Mouse (Mus musculus): ENCODE measurements at regions not wholly inside any gene's neighbourhood (a gene's known extent, or its start where the extent isn't known, plus 50 kb on each side); places are given as distances from the start of the nearest gene placed in this dataset.

DNA sequence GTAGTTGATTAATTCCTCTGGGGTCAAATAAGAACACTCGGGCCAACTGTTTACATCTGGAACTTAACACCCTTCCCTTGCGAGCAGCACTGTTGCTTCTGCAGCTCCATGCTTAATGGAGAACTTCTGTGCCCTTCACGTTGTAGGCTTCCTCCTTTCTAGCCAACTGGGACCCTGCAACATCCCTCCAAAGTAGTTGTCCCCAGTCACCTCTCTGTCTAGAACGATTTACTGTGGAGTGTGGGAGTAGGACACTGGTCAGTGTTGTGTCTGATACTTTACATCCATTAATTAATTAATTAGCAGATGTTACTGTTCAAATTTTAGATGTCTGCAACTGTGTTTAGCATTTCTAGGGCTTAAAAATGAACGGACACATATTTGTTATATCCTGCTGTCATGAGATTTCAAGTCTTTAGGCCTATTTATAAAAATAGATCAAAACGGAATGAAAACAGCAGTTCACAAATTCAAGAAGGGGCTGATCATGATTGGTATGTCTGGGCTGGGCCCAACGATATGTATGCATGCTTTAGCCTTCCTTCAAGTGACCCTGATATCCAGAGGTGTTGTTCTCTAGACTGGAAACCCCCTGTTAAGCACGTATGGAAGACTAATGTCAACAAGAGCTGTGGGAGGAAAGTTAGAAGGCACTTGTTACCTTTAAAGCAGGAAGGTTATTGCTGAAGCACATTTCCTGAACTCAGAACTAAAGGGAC lies 543.6 kb upstream of the Nr5a2 start:
- ATAC-seq (replicated peaks; ENCODE audit: low FRiP score, poor library complexity, severe bottlenecking): no peak

- no peak for ATAC-seq (replicated peaks; ENCODE audit: low FRiP score, poor library complexity, severe bottlenecking)
These were observed 528.0 kb upstream of the Nr5a2 start for GRCm38 (mm10) chr1:137488226-137488625.

DNA sequence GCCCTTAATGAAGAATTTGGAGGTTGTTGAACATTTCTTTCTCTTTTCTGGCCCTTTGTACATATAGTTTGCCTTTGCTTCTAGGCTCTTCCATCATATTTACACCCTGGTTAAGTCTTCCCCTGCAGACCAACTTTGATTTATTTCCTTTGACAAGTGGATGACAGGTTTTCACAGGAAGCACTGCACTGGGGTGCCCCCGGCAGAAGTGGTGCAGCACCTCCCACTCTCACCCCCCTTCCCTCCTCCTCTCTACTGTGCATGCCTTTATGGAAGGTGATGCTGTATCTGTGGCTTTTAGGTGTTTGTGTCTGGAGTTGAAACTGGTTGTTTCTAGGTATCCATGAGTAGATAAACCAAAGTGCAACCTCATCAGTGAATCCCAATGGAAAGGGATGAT lies 518.2 kb upstream of the Nr5a2 start:
- ATAC-seq (replicated peaks; ENCODE audit: low FRiP score, poor library complexity, severe bottlenecking): no peak

DNA sequence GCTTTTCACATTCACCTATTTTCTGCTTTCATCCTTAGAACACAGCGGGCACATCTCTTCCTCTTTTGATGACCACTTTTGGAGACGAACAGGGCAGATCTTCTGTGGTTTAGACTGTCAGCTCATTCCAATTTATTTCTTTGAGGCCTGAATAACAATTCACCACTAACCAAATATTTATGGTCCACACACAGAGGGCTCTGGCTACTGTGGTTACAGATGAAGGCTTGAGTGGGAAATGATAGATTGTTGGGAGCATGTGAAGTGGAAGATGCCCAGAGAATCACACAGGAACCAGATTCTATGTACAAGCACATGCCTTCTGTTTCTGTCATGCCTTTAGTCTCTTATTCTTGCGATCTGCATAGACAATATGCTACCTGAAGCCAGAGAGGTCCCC lies 517.0 kb upstream of the Nr5a2 start:
- no peak for ATAC-seq (replicated peaks; ENCODE audit: low FRiP score, poor library complexity, severe bottlenecking)

DNA sequence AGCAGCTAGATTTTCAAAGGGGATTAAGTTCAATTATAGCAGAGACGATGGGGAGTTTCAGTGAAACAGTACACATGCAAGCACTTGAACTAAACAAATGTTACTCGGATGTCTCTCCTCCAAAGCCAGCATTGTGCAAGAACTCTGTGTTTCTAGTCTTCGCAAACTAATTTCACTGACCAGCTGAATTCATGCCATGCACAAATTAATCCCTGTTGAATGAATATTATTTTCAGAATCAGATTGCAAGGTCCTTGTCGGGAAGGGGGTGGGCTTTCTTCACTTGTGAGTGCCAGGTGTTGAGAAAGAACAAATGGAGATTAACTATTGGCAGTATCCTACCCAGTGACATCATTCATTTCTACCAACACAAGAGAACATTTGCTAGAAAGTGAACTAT lies 514.6 kb upstream of the Nr5a2 start:
- no peak for ATAC-seq (replicated peaks; ENCODE audit: low FRiP score, poor library complexity, severe bottlenecking)

- ATAC-seq (replicated peaks; ENCODE audit: low FRiP score, poor library complexity, severe bottlenecking): no peak
These were observed 513.8 kb upstream of the Nr5a2 start for GRCm38 (mm10) chr1:137473800-137474685.

GRCm38 (mm10) chr1:137464971-137465370 lies 504.7 kb upstream of the Nr5a2 start:
- ATAC-seq (replicated peaks; ENCODE audit: low FRiP score, poor library complexity, severe bottlenecking): no peak

DNA sequence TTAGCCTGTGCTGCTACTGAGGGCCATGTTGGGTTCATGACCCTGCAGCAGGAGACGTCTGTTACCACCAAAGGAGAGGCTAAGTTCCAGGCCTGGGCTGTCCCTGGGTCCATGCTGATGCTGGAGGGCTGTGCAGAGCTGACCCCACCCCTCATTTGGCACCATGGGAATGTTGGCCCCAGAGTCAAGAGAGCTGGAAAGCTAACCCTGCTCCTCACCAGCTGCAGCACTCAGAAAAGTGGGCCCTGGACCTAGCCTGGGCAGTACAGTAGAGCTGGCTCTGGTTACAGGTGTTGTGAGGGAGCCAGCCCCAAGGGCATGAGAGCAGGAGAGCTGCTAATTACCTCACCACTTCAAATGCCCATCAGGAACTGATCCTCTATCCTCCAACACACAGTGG lies 500.9 kb upstream of the Nr5a2 start:
- no peak for ATAC-seq (replicated peaks; ENCODE audit: low FRiP score, poor library complexity, severe bottlenecking)

- ATAC-seq (replicated peaks; ENCODE audit: low FRiP score, poor library complexity, severe bottlenecking): no peak
These were observed 493.4 kb upstream of the Nr5a2 start for GRCm38 (mm10) chr1:137453446-137454208.

GRCm38 (mm10) chr1:137452749-137453148 lies 492.5 kb upstream of the Nr5a2 start:
- ATAC-seq (replicated peaks; ENCODE audit: low FRiP score, poor library complexity, severe bottlenecking): no peak

- no peak for ATAC-seq (replicated peaks; ENCODE audit: low FRiP score, poor library complexity, severe bottlenecking)
These were observed 486.2 kb upstream of the Nr5a2 start for GRCm38 (mm10) chr1:137446497-137446896.

DNA sequence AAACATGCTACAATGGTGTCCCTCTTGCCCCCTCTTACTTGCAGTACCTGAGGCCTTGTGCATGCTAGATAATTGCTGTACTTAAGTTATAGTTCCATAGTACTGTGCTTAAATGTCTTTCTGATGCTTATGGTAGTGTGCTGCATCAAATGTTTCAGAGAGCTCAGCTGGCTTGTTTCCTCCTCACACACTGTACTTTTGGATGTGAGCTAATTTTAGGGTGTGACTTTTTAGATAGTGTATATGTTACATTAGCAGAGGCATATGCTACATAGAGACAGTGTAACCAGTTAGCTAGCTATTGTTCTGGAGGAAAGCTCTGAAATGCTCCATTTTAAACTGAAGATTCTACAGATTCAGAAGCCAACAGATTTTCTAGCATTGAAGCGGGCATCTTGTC lies 467.9 kb upstream of the Nr5a2 start:
- no peak for ATAC-seq (replicated peaks; ENCODE audit: low FRiP score, poor library complexity, severe bottlenecking)

DNA sequence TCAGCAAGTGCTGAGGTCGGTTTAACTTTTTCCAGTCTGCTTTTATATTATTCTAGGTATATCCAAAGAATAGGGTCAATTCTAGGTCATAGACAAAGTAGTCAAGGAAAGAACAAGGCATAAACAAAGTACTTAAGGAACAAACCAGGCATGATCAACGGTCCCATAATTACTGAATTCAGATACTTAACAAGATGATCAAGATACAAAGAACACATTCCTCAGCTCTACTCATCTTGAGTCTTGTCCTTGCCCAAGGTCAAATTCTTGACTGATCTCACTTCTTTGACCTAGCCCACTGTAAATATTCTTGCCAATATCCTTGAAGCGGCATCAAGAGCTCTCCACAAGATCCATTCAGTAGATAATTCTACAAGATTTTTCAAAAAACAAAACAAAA lies 458.1 kb upstream of the Nr5a2 start:
- no peak for ATAC-seq (replicated peaks; ENCODE audit: low FRiP score, poor library complexity, severe bottlenecking)

DNA sequence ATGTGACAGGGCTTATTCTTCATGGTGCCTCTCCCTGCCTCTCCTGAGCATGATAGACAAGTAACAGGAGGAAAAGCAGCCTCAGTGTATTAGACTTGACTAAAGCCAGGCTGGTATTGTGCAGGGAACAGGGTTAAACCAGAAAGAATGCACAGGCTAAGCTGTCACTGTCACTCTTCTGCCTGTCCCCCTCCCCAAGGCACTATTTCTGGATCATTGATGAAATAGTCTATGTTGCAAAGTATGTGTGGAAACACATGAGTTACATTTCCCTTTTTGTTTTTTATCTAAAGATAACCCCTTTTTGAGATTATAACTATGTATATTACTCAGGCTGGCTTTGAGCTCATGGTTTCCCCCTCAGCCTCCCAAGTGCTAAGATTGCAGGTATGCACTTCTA lies 436.5 kb upstream of the Nr5a2 start:
- no peak for ATAC-seq (replicated peaks; ENCODE audit: low FRiP score, poor library complexity, severe bottlenecking)

- no peak for ATAC-seq (replicated peaks; ENCODE audit: low FRiP score, poor library complexity, severe bottlenecking)
These were observed 427.3 kb upstream of the Nr5a2 start for GRCm38 (mm10) chr1:137387509-137387908.

GRCm38 (mm10) chr1:137378072-137378985 lies 418.1 kb upstream of the Nr5a2 start:
- ATAC-seq (replicated peaks; ENCODE audit: low FRiP score, poor library complexity, severe bottlenecking): no peak

- ATAC-seq (replicated peaks; ENCODE audit: low FRiP score, poor library complexity, severe bottlenecking): no peak
These were observed 416.4 kb upstream of the Nr5a2 start for GRCm38 (mm10) chr1:137376685-137377084.

GRCm38 (mm10) chr1:137374641-137375040 lies 414.4 kb upstream of the Nr5a2 start:
- no peak for ATAC-seq (replicated peaks; ENCODE audit: low FRiP score, poor library complexity, severe bottlenecking)

Measured in erythroblast, adult 5-6 weeks (primary cell).